Mouse (Mus musculus) CH12.LX (cell line): ENCODE results near the gene Gusb.

Experiments used
- BHLHE40 ChIP-seq: IDR thresholded peaks from 2 replicates; pipeline ENCODE4 v1.6.1; 2011; ENCODE audit warnings: mild to moderate bottlenecking, low read depth, low read length, improper control_type of control experiment
- CHD1 ChIP-seq: IDR thresholded peaks from 2 replicates; pipeline ENCODE4 v1.6.1; 2012; ENCODE audit warnings: low read depth, low read length, improper control_type of control experiment, inconsistent platforms
- CHD2 ChIP-seq: IDR thresholded peaks from 2 replicates; pipeline ENCODE4 v1.6.1; 2011; ENCODE audit warnings: low read length, improper control_type of control experiment
- CTCF ChIP-seq, 2 experiments: IDR thresholded peaks in 1 of 2; conservative IDR thresholded peaks in 1 of 2; 2 replicates each; pipeline ENCODE4 v1.5.1; 2011 to 2012; ENCODE audit warnings: low read depth in 2 of 2, low read length in 2 of 2, improper control_type of control experiment in 1 of 2, inconsistent platforms in 1 of 2, mild to moderate bottlenecking in 1 of 2, moderate library complexity in 1 of 2
- EP300 ChIP-seq: IDR thresholded peaks from 2 replicates; pipeline ENCODE4 v1.6.1; 2011; ENCODE audit warnings: low read length, improper control_type of control experiment
- MAFK ChIP-seq: IDR thresholded peaks from 2 replicates; pipeline ENCODE4 v1.6.1; 2011; ENCODE audit warnings: low read length, improper control_type of control experiment; ENCODE audit not compliant: insufficient replicate concordance
- MAZ ChIP-seq: IDR thresholded peaks from 2 replicates; pipeline ENCODE4 v1.6.1; 2012; ENCODE audit warnings: low read depth, mild to moderate bottlenecking, inconsistent platforms, low read length, improper control_type of control experiment, moderate library complexity
- MYC ChIP-seq: IDR thresholded peaks from 2 replicates; pipeline ENCODE4 v1.6.1; 2011; ENCODE audit warnings: low read depth, mild to moderate bottlenecking, improper control_type of control experiment, low read length
- POLR2A ChIP-seq: IDR thresholded peaks from 2 replicates; pipeline ENCODE4 v1.6.1; 2011; ENCODE audit warnings: low read depth, mild to moderate bottlenecking, improper control_type of control experiment, low read length
- SMC3 ChIP-seq: IDR thresholded peaks from 2 replicates; pipeline ENCODE4 v1.6.1; 2011; ENCODE audit warnings: low read depth, low read length, improper control_type of control experiment
- ZC3H11A ChIP-seq: IDR thresholded peaks from 2 replicates; pipeline ENCODE4 v1.6.1; 2012; ENCODE audit warnings: low read depth, mild to moderate bottlenecking, inconsistent platforms, low read length, improper control_type of control experiment
- ZKSCAN1 ChIP-seq: IDR thresholded peaks from 2 replicates; pipeline ENCODE4 v1.6.1; 2012; ENCODE audit warnings: low read depth, inconsistent platforms, low read length, improper control_type of control experiment, borderline replicate concordance
- ZMIZ1 ChIP-seq: IDR thresholded peaks from 2 replicates; pipeline ENCODE4 v1.6.1; 2012; ENCODE audit warnings: low read depth, mild to moderate bottlenecking, inconsistent platforms, low read length, improper control_type of control experiment
- ZNF384 ChIP-seq: IDR thresholded peaks from 2 replicates; pipeline ENCODE4 v1.6.1; 2012; ENCODE audit warnings: low read depth, low read length, improper control_type of control experiment, inconsistent platforms

DNA sequence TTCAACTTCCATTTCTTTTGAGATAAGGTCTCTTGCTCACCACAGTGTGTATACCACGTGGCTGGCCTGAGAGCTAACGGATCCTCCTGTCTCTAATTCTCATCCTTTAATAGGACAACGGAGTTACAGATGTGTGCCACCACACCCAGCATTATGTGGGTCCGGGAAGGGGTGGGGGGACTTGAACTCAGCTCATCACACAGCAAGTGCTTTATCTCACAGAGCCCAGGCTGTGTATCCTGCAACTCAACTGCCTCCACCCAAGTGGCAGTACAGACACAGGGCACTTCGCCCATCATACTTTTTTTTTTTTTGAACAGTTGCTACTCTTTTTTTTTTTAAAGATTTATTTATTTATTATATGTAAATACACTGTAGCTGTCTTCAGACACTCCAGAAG is 11.0 kb downstream of the Gusb start:
- TF ChIP-seq POLR2A (no peak), CTCF (conservative IDR thresholded peaks at IDR 0.05 in 1 of 2, IDR thresholded peaks at IDR 0.05 in 1 of 2; ENCODE audit: low read depth in 2 of 2, low read length in 2 of 2) (no peak), EP300 (no peak), CHD2 (no peak), MAZ (no peak), ZC3H11A (no peak), ZMIZ1 (no peak), BHLHE40 (no peak), ZNF384 (no peak), MYC (no peak), MAFK (no peak), ZKSCAN1 (no peak), CHD1 (no peak), SMC3 (no peak)
